Mouse (Mus musculus) frontal cortex, postnatal 36 days (tissue): Measurements from ENCODE around the gene Hectd1.
A peak's percentile ranks its signal among the peaks of the same experiment; 100 is the strongest.

Source experiments
- DNase-seq, 2 experiments: peaks; one replicate each; pipeline ENCODE4 v3.0.0; 2022; ENCODE audit warnings: low spot score in 2 of 2

The Hectd1 gene

DNA sequence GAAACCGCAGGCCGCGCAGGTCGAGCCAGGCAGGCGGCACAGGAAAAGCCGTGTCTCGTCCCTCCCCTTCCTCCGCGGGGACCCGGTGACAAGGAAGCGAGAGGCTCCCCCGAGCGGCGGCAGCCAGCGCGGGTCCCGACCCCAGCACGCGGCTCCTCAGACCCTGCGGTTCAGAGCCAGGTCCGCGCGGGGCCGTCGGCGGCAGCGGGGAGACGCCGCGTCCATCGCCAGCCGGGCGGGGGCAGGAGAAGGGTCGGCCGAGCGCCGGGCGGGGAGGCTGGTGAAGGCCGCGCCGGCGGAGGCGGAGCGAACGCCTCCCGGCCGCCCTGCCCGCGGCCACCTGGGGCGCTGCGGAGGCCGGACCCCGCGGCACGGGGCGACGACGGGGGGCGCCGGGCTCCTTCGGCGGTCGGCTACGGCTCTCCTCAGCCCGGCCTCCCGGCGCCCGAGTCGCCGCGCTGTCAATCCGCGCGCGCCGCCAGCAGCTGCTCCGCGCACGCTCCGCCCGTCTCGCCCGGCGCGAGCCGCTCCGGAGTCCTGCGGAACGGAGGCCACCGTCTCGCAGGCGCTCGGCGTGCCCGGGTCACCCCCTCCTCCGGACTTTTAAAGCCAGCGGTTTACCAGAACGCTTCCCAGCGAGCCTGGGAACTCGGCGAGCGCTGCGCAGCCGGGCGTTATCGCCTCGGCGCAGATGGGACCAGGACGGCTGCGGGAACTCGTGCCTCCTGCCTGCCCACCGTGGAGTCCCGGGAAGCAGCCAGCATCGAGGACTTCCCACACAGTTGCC lies at the start of gene Hectd1:
Gene Hectd1 (minus strand): TSS at position 247 of the 787 bp plus-strand sequence.
- peak; percentile 81 to 86 for DNase-seq

DNA sequence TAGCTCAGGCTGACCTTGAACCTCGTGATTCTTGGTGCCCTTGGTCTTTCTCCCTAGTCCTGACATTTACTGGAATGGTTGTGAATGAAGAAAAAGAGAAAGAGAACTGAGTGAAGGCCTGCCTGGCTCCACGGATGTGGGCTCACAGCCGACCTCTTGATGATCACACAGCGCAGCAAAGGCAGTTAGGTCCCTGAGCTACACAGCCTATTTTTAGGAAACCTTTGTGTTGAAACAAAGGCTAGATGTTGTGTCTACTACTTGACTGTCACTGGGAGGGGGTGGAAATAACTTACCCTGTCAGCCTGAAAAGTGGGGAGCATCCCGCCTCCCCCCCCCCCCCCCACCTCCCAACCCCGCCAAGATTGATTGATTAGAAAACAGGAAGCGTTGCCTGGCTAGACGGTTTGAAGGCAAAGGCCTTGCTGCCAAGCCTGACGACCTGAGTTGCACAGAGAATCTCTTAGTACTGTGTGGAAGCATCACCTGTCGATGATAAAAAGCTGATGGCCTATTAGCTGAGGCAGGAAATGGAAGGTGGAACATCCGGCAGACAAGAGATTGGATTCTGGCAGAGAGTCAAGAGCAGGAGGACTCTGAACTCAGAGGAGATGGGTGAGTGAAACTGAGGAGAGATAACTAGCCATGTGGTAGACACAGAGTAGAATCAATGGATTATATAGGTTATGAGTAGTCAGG lies 42.3 kb upstream of the Hectd1 start:
- DNase-seq: no peak

DNA sequence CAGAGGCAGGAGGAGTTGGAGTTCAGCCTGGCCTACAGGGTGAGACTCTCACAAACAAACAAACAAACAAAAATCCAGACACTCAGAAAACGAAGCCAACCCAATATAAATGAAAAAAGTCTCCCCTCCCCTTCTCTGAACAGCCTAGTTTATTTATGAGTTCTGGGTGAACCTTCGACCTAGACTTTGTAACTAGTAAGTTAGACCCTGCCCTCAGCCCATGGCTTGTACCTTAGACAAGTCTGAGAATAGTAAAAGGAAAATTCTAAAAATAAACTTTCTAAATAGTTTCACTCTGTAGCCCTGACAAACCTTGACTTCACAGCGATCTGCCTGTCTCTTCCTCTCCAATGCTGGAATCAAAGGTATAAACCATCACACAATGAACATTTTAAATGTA lies 40.2 kb upstream of the Hectd1 start:
- no peak for DNase-seq

DNA sequence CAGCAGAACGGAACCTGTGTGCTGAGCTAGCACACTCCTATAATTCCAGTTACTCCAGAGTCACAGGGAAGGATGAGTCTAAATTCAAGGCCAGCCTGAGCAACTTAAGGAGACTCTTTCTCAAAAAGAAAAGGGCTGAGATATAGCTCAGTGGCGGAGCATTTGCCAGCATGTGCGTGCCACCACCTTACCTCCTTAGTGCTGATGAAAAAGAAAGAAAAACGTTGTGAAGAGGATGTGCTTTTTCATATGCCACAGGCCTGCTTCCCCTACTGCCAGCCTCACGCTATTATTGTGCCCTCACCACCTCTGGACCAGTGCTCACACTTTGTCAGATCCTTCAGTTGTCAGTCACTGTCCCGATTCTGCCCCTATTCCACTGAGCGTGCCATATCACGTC lies 37.7 kb upstream of the Hectd1 start:
- no peak for DNase-seq

DNA sequence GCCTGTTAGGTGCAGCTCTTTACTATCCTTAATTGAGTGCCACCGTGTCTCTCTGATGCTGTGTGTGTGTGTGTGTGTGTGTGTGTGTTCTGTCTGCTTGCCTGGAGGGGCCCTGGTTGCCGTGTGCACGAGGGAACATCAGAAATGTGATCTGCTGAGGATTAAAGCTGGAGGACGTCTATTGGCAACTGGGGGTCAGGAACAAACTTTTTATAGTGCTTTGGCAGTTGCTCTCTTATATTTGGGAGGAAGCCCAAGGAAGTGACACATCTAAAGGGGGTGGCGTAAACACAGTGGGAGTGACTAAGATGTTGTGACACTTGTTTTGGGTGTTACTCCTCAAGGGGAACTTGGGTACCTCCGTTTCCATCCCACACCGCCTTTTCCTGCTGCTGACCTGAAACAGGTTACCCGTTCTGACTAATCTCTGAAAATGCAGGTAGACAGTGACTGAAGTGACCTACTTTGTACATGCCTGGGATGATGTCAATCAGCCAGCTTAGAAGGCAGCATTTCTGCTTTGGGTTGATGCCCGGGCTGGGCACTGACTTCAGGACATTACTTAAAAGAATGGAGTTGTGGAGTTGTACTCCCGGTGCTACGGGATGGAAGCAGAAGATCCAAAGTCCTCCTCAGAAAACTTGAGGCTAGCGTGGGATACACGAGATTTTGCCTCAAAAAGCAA lies 37.0 kb upstream of the Hectd1 start:
- no peak for DNase-seq

DNA sequence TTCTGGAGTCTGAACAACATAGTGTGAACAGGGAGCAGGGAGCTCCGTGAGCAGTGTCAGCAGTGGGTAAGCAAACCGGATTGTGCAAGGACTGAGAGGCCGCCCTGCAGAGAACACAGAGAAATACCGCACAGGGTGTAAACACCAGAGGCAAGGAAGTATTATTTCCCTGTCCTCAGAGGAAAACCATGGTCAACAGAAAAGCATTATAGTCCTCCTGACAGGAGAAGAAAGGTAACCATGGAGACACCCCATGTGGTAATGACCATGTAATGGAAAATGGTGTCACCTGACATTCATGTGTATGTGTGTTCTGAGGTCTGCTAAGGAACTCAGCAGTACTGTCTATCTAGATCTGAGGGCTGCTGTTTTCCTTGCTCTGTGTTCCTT lies 36.4 kb upstream of the Hectd1 start:
- no peak for DNase-seq

DNA sequence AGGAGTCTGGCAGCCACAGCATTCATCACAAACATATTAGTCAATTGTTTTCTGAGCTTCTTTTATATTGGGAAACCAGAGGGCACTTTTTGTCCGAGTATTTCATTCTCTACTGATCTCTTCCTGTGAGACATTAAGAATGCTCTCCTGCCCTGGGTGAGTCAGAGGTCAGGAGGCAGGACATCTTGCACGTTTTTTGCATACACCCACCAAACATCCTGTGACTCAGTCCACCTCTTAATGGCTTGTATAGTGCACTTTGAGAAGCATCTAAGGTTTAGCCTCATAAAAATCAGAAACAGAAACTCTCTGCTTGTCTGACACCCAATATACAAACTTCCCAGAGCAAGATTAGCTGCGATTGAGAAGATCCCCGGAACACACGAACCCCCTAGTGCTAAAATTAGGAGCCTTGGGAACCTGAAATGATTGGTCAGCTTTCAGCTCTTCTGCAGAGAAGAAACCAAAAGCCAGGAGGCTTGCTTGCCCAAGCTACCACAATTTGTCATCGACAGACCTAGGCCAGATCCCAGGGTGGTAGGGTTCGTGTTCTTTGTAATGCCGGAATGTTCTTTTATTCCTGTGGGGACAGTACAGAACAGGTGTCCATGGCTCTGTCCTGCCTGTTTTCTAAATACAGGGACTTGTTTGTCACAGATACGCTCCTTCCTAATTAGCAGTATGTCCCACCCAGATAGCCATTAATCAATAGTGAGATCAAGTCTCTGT lies 35.9 kb upstream of the Hectd1 start:
- DNase-seq: no peak

DNA sequence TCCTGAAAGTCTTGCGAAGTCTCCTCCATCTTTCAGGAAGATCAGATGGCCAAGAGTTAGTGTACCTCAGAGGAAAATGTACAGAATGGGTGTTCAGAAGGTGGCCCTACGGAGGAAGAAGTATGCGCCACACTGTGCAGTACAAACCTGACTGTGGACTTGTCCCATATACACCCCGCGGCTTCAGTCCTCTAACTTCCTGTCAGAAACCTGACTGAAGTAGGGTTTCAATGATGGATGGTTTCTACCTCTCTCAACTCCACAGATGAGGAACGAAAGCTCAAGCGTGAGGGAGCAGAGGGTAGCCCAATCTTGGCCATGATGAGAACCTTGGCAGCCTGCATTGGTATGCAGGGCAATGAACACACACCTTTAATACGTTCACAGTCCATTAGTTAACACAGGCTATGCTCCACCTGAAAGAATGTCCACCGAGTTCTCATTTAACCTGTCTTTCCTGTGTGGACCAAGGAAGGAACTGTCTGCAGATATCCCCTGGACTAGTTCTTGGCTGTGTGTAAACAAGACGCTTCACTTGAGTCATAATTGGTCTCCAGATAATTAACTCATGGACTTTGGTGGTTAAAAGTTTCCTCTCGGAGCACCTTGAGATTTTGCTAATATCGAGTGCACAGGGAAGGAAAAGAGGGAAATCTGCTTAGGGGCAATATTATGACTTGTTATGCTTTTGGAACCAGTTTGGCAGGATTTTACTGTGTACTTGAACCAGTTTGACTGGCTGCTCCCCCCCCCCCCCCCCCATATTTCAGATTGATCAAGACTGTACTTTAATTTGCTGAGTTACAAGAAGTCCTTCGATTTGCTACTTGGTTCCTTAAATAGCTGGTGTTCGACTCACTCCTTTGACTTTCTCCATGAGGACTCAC lies 34.0 kb upstream of the Hectd1 start:
- DNase-seq: no peak

DNA sequence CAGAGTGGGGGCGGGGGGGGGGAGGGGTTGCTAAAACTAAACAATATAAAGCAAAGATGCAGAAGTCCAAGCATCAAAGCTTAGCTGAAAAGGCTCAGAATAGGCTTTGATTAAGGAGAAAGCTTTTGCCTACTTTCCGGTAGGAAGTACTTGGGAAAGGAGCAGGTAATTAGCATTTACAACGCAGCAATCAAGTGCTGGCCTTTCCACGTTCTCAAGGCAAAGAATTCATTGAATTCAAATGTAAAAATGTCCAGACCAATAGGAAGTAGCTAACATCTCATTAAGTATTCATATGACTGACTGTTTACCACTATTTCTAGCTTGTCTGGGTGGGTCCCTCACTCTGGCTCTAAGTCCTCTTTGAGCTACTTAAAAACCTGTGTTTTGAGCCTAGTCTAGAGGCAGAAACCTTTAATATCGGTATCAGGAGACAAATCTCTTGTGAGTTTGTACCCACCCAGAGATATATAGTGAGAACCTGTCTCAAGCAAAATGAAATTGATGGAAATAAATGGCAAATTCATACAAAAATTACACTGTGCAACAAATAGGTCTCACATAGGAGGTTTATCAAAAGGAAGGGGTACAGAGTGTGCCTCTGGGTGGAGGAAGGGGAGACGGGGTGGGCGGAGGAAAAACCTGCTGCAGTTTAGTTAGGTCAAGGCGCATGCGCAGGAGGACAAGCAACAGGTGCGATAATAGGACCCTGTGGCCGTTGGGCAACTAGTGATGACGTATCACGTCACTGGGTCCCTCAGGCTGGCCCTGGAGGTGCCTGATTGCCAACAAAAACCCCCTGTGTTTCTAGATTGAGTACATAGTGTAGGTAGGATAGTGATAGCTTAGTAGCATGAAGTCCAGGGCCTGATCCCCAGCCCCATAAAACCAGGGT lies 29.0 kb upstream of the Hectd1 start:
- no peak for DNase-seq

DNA sequence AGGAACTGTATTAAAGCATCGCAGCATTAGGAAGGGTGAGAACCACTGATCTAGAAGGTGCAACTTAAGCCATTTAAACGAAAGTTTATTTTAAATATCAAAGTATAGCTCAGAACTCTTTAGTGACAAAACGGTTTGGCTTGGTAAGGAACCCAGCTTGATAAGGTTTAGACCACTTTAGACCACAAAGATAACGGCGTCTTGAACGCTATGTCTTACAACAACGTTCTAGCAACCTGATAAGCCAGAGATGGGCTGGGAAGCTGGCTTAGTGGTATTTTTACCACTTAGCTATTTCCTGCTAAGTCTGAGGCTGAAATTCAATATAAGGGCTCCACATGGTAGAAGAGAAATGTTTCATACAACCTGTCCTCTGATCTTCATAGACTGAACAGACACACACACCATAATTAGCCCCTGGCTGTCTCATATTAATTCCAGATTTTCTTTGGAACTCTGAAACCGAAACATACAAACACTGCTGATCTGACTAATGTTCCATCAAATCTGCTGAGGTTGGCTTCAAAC lies 27.5 kb upstream of the Hectd1 start:
- no peak for DNase-seq

DNA sequence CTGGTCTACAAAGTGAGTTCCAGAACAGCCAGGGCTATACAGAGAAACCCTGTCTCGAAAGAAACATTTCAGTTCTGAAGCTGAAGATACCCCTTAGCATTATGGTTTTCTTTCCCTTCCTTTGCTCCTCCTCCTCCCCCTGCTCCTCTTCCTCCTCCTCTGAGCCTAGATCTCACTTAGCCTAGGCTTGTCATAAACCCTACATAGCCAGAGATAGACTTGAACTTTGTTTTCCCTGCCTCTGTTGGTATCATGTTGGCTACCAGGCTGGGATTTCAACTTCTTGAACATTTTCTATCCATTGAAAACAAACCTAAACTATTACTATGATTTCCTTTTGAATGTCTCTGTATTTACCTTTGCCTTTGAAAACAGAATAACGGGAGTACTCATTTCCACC lies 26.5 kb upstream of the Hectd1 start:
- no peak for DNase-seq

DNA sequence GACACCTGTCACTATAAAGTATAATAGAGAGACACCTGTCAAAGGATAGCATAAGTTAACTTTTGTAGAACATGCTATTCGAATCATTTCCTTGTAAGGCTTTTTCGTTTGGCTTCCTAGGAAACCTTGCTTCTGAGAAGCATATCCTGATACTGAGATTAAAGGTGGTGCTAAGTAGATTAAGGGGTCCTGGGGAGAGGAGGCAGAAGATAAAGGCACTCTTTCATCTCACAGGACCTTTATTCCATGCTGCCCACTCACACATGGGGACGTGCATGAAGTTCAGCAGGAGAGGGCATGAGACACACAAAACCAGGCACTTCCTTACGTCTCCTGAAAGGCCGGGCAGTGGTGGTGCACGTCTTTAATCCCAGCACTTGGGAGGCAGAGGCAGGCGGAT lies 26.1 kb upstream of the Hectd1 start:
- no peak for DNase-seq

DNA sequence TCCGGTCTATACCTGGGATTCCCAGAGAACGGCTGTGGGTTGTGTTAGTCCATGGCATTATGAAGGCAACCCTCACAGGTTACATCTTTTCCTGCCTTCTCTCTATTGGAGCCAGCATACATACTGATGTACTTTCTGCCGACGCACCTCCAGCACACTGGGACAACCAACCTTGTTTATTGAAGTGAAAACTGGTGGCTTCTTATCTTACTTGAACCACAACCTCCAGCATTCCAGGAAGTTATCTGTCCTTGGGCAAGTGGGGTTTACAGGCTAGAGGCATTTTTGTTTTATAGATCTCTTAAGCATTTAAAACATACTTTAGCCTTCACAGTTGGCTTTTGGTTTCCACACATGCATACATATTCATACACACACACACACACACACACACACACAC lies 22.3 kb upstream of the Hectd1 start:
- DNase-seq: no peak

DNA sequence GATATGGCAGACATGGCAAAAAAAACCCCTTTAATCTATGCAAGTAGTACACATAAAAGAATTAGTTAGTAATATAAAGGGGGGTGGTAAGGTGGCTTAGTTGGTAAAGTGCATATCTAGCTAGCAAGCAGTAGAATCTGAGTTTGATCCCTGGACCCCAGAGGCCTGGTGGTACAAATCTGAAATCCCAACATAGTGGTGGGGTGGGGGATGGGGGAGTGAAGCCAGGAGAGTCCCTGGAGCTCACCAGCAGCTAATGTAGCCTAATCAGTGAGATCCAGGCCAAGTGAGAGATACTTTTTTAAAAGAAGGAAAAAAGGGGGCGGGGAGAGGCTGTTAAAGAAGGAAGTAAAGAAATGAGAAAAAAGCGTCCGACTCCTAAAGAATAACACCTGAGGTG lies 21.8 kb upstream of the Hectd1 start:
- no peak for DNase-seq

DNA sequence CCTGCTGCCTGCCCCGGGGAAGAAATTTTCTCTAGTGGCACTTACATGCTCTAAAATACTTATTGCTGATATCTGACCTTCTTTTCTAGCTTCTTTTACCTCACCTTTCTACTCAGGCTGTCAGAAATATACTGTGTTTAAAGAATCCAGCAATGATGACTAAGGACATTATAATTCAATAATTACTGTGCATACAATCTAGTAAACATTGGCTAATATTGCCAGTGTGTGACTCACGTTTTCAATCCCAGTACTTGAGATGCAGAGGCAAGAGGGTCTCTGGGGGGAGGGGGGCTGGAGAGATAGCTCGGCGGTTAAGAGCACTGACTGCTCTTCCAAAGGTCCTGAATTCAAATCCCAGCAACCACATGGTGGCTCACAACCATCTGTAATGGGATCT lies 21.0 kb upstream of the Hectd1 start:
- DNase-seq: no peak

DNA sequence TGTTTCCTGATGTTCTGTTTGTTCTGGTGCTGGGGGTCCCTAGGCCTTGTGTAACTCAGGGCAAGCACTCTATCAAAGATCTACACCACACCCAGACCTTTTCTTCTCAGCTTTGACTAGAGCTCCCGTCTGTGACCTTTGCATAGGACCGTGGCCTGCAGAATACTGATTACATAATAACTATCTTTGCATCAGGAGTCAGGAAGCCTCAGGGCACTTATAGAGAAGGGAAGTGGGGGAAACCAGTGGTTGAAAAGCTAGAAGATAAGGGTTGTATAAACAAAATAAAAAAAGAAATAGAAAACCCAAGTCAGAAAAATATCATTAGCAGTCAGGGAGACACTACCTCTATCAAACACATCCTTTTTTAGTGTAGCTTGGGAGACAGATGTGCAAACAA lies 20.6 kb upstream of the Hectd1 start:
- no peak for DNase-seq

DNA sequence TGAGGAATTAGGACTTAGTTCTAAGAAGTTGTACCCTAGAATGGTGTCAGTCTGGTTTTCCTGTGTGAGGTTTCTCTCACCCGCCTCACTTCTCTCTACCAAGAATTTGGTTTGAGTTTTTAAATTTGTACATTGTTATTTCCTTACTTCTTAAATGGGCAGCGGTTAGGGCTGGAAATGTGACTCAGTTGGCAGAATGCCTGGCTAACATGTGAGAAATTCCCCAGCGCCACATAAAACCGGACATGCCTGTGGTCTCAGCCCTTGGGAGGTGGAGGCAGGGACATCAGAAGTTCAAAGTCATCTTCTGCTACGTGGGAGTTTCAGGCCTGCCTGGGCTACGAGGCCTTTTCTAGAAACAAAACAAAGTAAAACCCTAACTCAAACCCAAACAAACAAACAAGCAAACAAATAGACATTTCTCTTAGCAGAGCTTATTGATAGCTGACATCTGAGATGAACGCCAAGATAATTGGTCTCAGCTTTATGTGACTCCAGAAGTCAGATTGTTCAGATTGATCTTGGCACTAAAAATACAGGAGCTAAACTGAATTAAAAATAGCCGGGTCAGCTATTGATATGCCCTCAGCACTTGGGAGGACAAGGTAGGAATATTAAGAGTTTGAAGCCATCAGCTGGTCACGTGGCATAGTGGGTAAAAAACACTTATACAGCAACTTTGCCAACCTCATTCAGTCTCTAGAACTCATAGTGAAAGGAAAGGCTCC lies 18.8 kb upstream of the Hectd1 start:
- no peak for DNase-seq

DNA sequence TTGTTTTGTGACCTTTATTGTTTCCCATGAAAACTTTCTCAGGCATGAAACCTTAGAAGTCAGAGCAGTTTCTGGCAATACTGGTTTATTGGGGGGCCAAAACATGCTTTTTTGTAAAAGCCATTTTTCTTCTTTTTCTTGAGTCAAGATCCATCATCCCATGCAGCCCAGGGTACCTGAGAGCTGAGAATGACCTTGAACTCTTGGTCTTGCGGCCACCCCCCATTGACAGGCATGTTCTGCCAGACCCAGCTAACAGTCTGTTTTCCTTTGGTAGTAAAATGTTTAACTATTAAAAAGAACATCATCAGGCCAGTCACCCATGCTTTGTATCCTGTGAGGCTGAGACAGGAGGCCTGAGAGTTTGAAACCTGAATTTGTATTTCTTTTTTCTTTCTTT lies 15.9 kb upstream of the Hectd1 start:
- DNase-seq: no peak

DNA sequence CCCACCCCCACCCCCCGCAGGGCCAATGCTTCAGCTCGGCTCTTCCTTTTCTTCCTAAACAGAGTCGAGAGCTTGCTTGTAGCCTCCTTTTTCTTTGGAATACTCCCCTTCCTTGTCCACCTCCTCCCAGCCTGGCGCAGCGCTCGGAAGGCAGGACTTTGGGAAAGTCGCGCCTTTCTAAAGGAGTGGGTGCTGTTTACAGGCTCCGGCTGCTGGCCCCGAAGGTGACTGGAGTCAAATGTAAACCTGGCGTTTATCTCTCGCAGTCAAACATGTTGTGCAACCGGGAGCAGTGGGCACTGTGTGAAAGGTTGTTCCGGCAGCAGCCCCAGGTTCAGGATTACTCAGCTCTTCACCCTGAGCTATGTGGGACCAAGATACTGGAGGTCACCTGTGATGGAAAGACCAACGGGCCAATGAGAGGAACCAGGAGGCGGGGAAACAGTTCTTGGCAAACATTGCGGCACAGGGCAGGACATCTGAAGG lies 15.5 kb upstream of the Hectd1 start:
- peak; percentile 90 to 92 for DNase-seq
